Comparison of ENCODE assay signal across 26 mouse cellular contexts in the genomic region with DNA sequence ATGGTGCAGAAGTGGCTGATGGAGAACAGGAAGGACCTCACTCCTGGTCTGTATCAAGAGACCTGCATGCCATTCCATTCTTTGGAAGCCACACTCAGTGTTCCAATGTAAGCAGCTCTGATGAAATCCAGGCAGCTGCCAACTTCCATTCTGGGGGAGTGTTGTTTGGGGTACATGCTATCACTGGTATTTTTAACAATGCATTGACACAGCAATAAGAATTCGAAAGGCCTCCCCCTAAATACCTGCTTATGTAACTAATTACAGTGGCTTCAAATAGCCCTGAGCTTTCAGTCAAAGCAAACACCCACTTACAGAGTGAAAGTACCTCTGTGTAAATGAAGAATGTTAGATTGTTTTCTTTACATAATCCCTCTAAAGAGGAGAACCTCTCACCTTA. TPM values are rescaled to one million over a fixed set of nuclear protein-coding genes. Genes with fewer than 3 reads are reported as not detected.
DNase-seq lines count a peak whose midpoint lies in the region; TF ChIP-seq lines count a peak whose summit lies in the region.
"Had no signal": no experiment of that assay in that cellular context is flagged by ENCODE, and none has a peak within 500 bp of the region (broad histone marks: within the 10 kb centered on the region; RNA-seq: fewer than 3 reads in every experiment).

No protein-coding gene starts in this region.

- intact Hi-C loops in left cerebral cortex, postnatal 10 days (cut with DNase I) = no loop called here
- intact Hi-C loops in left cerebral cortex, postnatal 25 days (cut with DNase I) = no loop called here

- H3K4me1 ChIP-seq in cortical plate, adult 2 months (ENCODE audit: control insufficient read depth, insufficient read depth, low read length) = peaks cover 3% of the 10 kb centered on the region; the same call in 1 of the 2 replicates
- H3K4me1 ChIP-seq: embryonic facial prominence, embryonic 15.5 days; hindbrain, embryonic 12.5 days; limb, embryonic 13.5 days; liver, embryonic 12.5 days; midbrain, embryonic 10.5 days; neural tube, embryonic 13.5 days had no signal

- TF ChIP-seq POLR2A in cortical plate, adult 2 months (IDR thresholded peaks at IDR 0.05; ENCODE audit: extremely low read depth, insufficient read depth, low read length) = no peak

- no peak overlapping the region for H3K4me3 ChIP-seq in cortical plate, adult 2 months (ENCODE audit: insufficient read depth, low read length)
- H3K4me3 ChIP-seq: embryonic facial prominence, embryonic 15.5 days; heart, adult 2 months; heart, embryonic 13.5 days; hindbrain, embryonic 12.5 days; limb, embryonic 13.5 days; liver, embryonic 12.5 days; midbrain, embryonic 10.5 days; myocyte; neural tube, embryonic 13.5 days had no signal

- H3K27ac ChIP-seq in cortical plate, adult 2 months (ENCODE audit: insufficient read depth, low read length) = 0 out of 2 replicates have a peak overlapping the region, but pooled peaks have one; percentile 29
- H3K27ac ChIP-seq: embryonic facial prominence, embryonic 15.5 days; heart, adult 2 months; heart, embryonic 13.5 days; hindbrain, embryonic 12.5 days; limb, embryonic 13.5 days; liver, embryonic 12.5 days; midbrain, embryonic 10.5 days; neural tube, embryonic 13.5 days had no signal

- no peak for TF ChIP-seq CTCF in cortical plate, adult 2 months (IDR thresholded peaks at IDR 0.05; ENCODE audit: extremely low read depth, insufficient read depth, low read length)

- peak; percentile 4 for DNase-seq in kidney, adult 11 months
- DNase-seq in kidney, postnatal 25 days = no peak
- DNase-seq in left cerebral cortex, adult 18-20 months (ENCODE audit: low spot score in 2 of 2) = peak; percentile 12 to 19
- no peak for DNase-seq in left cerebral cortex, postnatal 10 days (ENCODE audit: extremely low spot score in 1 of 2, low spot score in 2 of 2)
- DNase-seq in left cerebral cortex, postnatal 25 days (ENCODE audit: low spot score in 2 of 2) = peak; percentile 16 to 56
- DNase-seq in thymus, postnatal 4 days = no peak
- DNase-seq: cerebellum, adult 18-20 months; cerebellum, postnatal 25 days; gastrocnemius, postnatal 36 days; heart, adult 2 months; kidney, adult 18-20 months; lung, postnatal 10 days; retina, postnatal 1 day; spleen, adult 18-20 months had no signal

RNA-seq across cellular contexts. Expression of a gene that starts 42.7 kb away (rescaled TPM):
- total RNA-seq in left cerebral cortex, adult 18-20 months (2021) = 10 to 100 TPM in 1 of 2 experiments, 1 to 10 TPM in 1; 8.4 to 10.3 TPM
- 1 to 10 TPM; 8.6 to 9.9 TPM for total RNA-seq in left cerebral cortex, postnatal 10 days (2021)
- polyA plus RNA-seq in cortical plate, adult 2 months (2012; rRNA removed) = 2.1 and 3.0 TPM in 2 replicates
- total RNA-seq in left cerebral cortex, postnatal 25 days (2021) = 10 to 100 TPM in 1 of 2 experiments, 1 to 10 TPM in 1; 8.5 to 11.5 TPM
- total RNA-seq: gastrocnemius, adult 18-20 months; heart, adult 2 months; heart, postnatal 25 days had no signal
- polyA plus RNA-seq: heart, adult 2 months; myocyte; testis, adult 2 months had no signal

Comparison
In these comparisons a context has a peak if more than half of its experiments do, and no peak if none do; other contexts are left out.
1. DNase-seq: peak in kidney, adult 11 months (single experiment), left cerebral cortex, adult 18-20 months (2 of 2) and left cerebral cortex, postnatal 25 days (2 of 2); none in kidney, postnatal 25 days (0 of 2), left cerebral cortex, postnatal 10 days (0 of 2) and thymus, postnatal 4 days (single experiment).